Mouse (Mus musculus): ENCODE measurements around the gene Lgr6. TPM values are rescaled to one million over a fixed set of nuclear protein-coding genes. Genes with fewer than 3 reads are reported as not detected.
A peak's percentile ranks its signal among the peaks of the same experiment; 100 is the strongest.

Gene Lgr6
- 0.49 and 0.67 TPM in 2 replicates for polyA plus RNA-seq (2014; fragmentation: Nextera tagmentation; extraction: Ambion mirVana)

DNA sequence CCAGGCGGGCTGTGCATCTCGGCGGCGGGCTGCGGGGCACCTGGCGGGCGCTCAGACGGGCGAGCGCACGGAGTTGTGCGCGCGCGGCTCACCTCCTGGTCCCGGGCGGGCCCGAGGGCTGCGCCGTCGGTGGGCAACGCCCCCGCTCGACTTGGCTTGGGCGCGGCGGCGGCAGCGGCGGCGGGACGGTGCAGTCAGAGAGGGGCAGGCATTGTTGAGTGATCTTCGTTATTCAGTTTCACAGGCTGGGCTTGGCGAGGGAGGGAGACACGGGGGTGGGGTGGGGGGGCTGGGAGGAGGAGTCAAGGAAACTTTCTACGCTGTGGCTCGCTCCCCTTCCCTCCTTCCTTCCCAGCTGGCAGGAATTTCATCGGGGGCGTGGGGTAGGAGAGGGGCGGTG is at the start of gene Lgr6:
Lgr6 (minus strand) TSS at position 153 of the 400 bp plus-strand sequence.
- Histone ChIP-seq H3K27ac (replicated peaks; ENCODE audit: low read depth, low read length) (no peak within 1 kb of the TSS), H3K4me1 (ENCODE audit: control insufficient read depth, insufficient read depth, low read length) (peaks cover 4% of the 10 kb centered on the region; the same call in 1 of the 2 replicates), H3K4me3 (ENCODE audit: low read depth, low read length) (peak within 1 kb of the TSS; percentile 29), H3K9ac (ENCODE audit: low read length) (no peak within 1 kb of the TSS), H3K9me3 (ENCODE audit: control insufficient read depth, low read length) (no peaks in the 10 kb centered on the region), H3K36me3 (ENCODE audit: control insufficient read depth, insufficient read depth, low read length) (no peaks in the 10 kb centered on the region), H3K27me3 (ENCODE audit: control insufficient read depth, insufficient read depth, low read length) (peaks cover 42% of the 10 kb centered on the region), H3K4me2 (ENCODE audit: low read depth, severe bottlenecking) (peak within 1 kb of the TSS; percentile 65)
- no peak for ATAC-seq (ENCODE audit: insufficient number of reproducible peaks, low FRiP score, low TSS enrichment, low read depth)
- under 1% methylated on average over 39 of the region's 40 CpGs for WGBS
- DNase-seq (ENCODE audit: low spot score), result peak; percentile 52

GRCm38 (mm10) chr1:135154411-135154959 is 49.4 kb upstream of the Lgr6 start:
- Histone ChIP-seq H3K4me1 (ENCODE audit: control insufficient read depth, insufficient read depth, low read length) (peaks cover 11% of the 10 kb centered on the region), H3K27ac (replicated peaks; ENCODE audit: low read depth, low read length) (peak overlapping the region; percentile 81), H3K4me2 (ENCODE audit: low read depth, severe bottlenecking) (peak overlapping the region; percentile 44), H3K27me3 (ENCODE audit: control insufficient read depth, insufficient read depth, low read length) (no peaks in the 10 kb centered on the region), H3K36me3 (ENCODE audit: control insufficient read depth, insufficient read depth, low read length) (peaks cover 4% of the 10 kb centered on the region; the same call in 1 of the 2 replicates), H3K9me3 (ENCODE audit: control insufficient read depth, low read length) (no peaks in the 10 kb centered on the region), H3K9ac (ENCODE audit: low read length) (peak overlapping the region; percentile 67), H3K4me3 (ENCODE audit: low read depth, low read length) (peak overlapping the region; percentile 8; the same call in 1 of the 2 replicates)
- 6% methylated on average over 14 of the region's 14 CpGs for WGBS
- ATAC-seq (ENCODE audit: insufficient number of reproducible peaks, low FRiP score, low TSS enrichment, low read depth) (0 out of 2 replicates have a peak, but pooled peaks have one; percentile 35), DNase-seq (ENCODE audit: low spot score) (peak; percentile 88)

GRCm38 (mm10) chr1:135154011-135154410 is 48.9 kb upstream of the Lgr6 start:
- no peaks in the 10 kb centered on the region for H3K27me3 ChIP-seq (ENCODE audit: control insufficient read depth, insufficient read depth, low read length)
- peak overlapping the region; percentile 81 for H3K27ac ChIP-seq (replicated peaks; ENCODE audit: low read depth, low read length)
- peak overlapping the region; percentile 44 for H3K4me2 ChIP-seq (ENCODE audit: low read depth, severe bottlenecking)
- H3K36me3 ChIP-seq (ENCODE audit: control insufficient read depth, insufficient read depth, low read length), result peaks cover 4% of the 10 kb centered on the region; the same call in 1 of the 2 replicates
- no peaks in the 10 kb centered on the region for H3K9me3 ChIP-seq (ENCODE audit: control insufficient read depth, low read length)
- 0 out of 2 replicates have a peak, but pooled peaks have one; percentile 33 for ATAC-seq (ENCODE audit: insufficient number of reproducible peaks, low FRiP score, low TSS enrichment, low read depth)
- 18% methylated on average over 11 of the region's 13 CpGs for WGBS
- peaks cover 11% of the 10 kb centered on the region for H3K4me1 ChIP-seq (ENCODE audit: control insufficient read depth, insufficient read depth, low read length)
- DNase-seq (ENCODE audit: low spot score), result no peak
- H3K4me3 ChIP-seq (ENCODE audit: low read depth, low read length), result peak overlapping the region; percentile 8; the same call in 1 of the 2 replicates
- H3K9ac ChIP-seq (ENCODE audit: low read length), result peak overlapping the region; percentile 67

DNA sequence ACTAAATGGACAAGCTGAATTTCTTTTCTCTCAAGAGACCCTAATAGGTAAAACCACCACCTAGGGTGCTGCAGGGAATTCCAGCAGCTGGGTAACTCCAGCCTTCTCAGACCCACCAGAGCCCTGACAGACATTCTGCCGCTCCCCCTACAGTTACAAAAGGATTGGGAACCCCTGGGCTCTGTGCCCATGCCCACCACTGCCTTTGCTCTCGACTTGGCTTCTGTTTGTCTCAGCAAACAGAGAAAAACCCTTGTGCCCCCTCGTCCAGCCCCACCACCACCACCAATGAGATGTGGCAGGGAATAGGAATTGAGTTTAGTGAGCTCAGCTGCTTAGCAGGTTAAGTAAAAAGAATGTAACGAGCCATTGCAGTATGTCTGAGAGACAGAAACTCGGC is 43.9 kb upstream of the Lgr6 start:
- WGBS, result 72% methylated on average over 5 of the region's 5 CpGs
- Histone ChIP-seq H3K4me3 (ENCODE audit: low read depth, low read length) (no peak overlapping the region), H3K9ac (ENCODE audit: low read length) (no peak overlapping the region), H3K36me3 (ENCODE audit: control insufficient read depth, insufficient read depth, low read length) (no peaks in the 10 kb centered on the region), H3K4me1 (ENCODE audit: control insufficient read depth, insufficient read depth, low read length) (peaks cover 13% of the 10 kb centered on the region), H3K27ac (replicated peaks; ENCODE audit: low read depth, low read length) (no peak overlapping the region), H3K27me3 (ENCODE audit: control insufficient read depth, insufficient read depth, low read length) (no peaks in the 10 kb centered on the region), H3K9me3 (ENCODE audit: control insufficient read depth, low read length) (no peaks in the 10 kb centered on the region), H3K4me2 (ENCODE audit: low read depth, severe bottlenecking) (no peak overlapping the region)
- no peak for DNase-seq (ENCODE audit: low spot score)
- no peak for ATAC-seq (ENCODE audit: insufficient number of reproducible peaks, low FRiP score, low TSS enrichment, low read depth)

GRCm38 (mm10) chr1:135148476-135148875 is 43.4 kb upstream of the Lgr6 start:
- no peaks in the 10 kb centered on the region for H3K9me3 ChIP-seq (ENCODE audit: control insufficient read depth, low read length)
- H3K4me1 ChIP-seq (ENCODE audit: control insufficient read depth, insufficient read depth, low read length), result peaks cover 11% of the 10 kb centered on the region
- H3K27ac ChIP-seq (replicated peaks; ENCODE audit: low read depth, low read length), result no peak overlapping the region

DNA sequence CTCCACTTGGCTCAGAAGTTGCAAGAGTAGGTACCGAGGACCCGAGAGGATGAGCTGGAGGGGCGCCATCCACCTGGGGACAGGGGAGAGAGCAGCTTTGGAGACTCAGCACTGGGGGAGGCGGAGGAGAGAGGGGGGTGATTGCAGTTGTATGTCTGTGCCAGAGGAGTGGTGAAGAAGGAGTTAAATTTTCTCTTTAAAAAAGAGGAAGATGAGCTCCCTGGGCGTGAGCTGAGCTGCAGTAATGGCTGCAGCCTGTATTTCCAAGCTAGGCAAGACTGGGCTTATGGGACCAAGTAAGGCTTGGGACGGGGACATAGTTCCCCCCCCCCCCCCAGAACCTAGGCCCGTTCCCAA is 42.6 kb upstream of the Lgr6 start:
- 5% methylated on average over 7 of the region's 7 CpGs for WGBS
- Histone ChIP-seq H3K27me3 (ENCODE audit: control insufficient read depth, insufficient read depth, low read length) (no peaks in the 10 kb centered on the region), H3K4me3 (ENCODE audit: low read depth, low read length) (peak overlapping the region; percentile 92), H3K9me3 (ENCODE audit: control insufficient read depth, low read length) (no peaks in the 10 kb centered on the region), H3K4me1 (ENCODE audit: control insufficient read depth, insufficient read depth, low read length) (peaks cover 11% of the 10 kb centered on the region), H3K4me2 (ENCODE audit: low read depth, severe bottlenecking) (peak overlapping the region; percentile 95), H3K9ac (ENCODE audit: low read length) (peak overlapping the region; percentile 94), H3K36me3 (ENCODE audit: control insufficient read depth, insufficient read depth, low read length) (no peaks in the 10 kb centered on the region), H3K27ac (replicated peaks; ENCODE audit: low read depth, low read length) (no peak overlapping the region)
- ATAC-seq (ENCODE audit: insufficient number of reproducible peaks, low FRiP score, low TSS enrichment, low read depth), result no peak
- DNase-seq (ENCODE audit: low spot score), result no peak

More at GRCm38 (mm10) chr1:135148476-135148875, 43.4 kb upstream of the Lgr6 start:
- H3K4me2 ChIP-seq (ENCODE audit: low read depth, severe bottlenecking), result peak overlapping the region; percentile 95
- peak overlapping the region; percentile 92; the same call in 1 of the 2 replicates for H3K4me3 ChIP-seq (ENCODE audit: low read depth, low read length)
- ATAC-seq (ENCODE audit: insufficient number of reproducible peaks, low FRiP score, low TSS enrichment, low read depth) (no peak), DNase-seq (ENCODE audit: low spot score) (no peak)
- H3K36me3 ChIP-seq (ENCODE audit: control insufficient read depth, insufficient read depth, low read length), result no peaks in the 10 kb centered on the region
- no peak overlapping the region for H3K9ac ChIP-seq (ENCODE audit: low read length)
- H3K27me3 ChIP-seq (ENCODE audit: control insufficient read depth, insufficient read depth, low read length), result no peaks in the 10 kb centered on the region
- WGBS, result 82% methylated on average over 4 of the region's 4 CpGs

DNA sequence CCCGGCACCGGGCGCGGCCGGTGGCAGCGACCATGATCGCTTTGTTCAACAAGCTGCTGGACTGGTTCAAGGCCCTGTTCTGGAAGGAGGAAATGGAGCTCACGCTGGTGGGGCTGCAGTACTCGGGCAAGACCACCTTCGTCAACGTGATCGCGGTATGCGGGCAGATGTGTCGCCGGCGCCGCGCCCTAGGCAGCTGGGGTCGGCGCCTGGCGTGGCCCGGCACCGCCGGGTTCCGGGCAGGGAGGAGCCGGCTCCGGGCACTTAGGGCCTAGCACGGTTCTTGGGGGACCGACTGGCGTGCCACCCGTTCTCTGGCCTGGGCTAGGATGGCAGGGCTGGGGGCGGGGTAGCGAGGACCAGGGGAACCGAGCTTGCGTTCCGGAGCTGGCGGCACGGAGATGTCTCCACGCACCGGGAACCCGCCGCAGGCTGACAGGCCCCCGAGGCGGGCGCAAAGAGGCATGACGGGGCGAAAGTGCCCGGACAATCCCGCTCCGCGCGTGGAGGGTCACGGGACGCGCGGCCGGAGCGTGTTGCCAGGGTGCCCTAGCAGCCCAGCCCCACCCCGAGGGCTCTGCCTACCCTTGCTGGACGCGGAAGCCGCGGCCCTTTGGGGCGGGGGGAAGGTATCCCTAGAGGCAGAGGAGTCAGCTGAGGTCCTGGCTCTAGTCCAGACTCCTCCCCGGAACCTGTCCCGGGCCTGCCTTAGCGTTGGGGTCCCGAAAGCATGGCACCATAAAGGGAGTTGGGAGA is 42.0 kb upstream of the Lgr6 start:
- under 1% methylated on average over 62 of the region's 69 CpGs for WGBS
- H3K4me2 ChIP-seq (ENCODE audit: low read depth, severe bottlenecking), result peak overlapping the region; percentile 95
- no peaks in the 10 kb centered on the region for H3K36me3 ChIP-seq (ENCODE audit: control insufficient read depth, insufficient read depth, low read length)
- H3K27me3 ChIP-seq (ENCODE audit: control insufficient read depth, insufficient read depth, low read length), result no peaks in the 10 kb centered on the region
- peak overlapping the region; percentile 94 for H3K9ac ChIP-seq (ENCODE audit: low read length)
- peaks cover 9% of the 10 kb centered on the region for H3K4me1 ChIP-seq (ENCODE audit: control insufficient read depth, insufficient read depth, low read length)
- ATAC-seq (ENCODE audit: insufficient number of reproducible peaks, low FRiP score, low TSS enrichment, low read depth) (peak; percentile 59), DNase-seq (ENCODE audit: low spot score) (peak; percentile 77)
- peak overlapping the region; percentile 76 for H3K27ac ChIP-seq (replicated peaks; ENCODE audit: low read depth, low read length)
- H3K9me3 ChIP-seq (ENCODE audit: control insufficient read depth, low read length), result no peaks in the 10 kb centered on the region
- H3K4me3 ChIP-seq (ENCODE audit: low read depth, low read length), result peak overlapping the region; percentile 92

- Histone ChIP-seq H3K27ac (replicated peaks; ENCODE audit: low read depth, low read length) (peak within 1 kb of the TSS; percentile 76), H3K4me1 (ENCODE audit: control insufficient read depth, insufficient read depth, low read length) (peaks cover 9% of the 10 kb centered on the region), H3K27me3 (ENCODE audit: control insufficient read depth, insufficient read depth, low read length) (no peaks in the 10 kb centered on the region), H3K4me3 (ENCODE audit: low read depth, low read length) (peak within 1 kb of the TSS; percentile 92), H3K9me3 (ENCODE audit: control insufficient read depth, low read length) (no peaks in the 10 kb centered on the region), H3K9ac (ENCODE audit: low read length) (peak within 1 kb of the TSS; percentile 94), H3K36me3 (ENCODE audit: control insufficient read depth, insufficient read depth, low read length) (no peaks in the 10 kb centered on the region), H3K4me2 (ENCODE audit: low read depth, severe bottlenecking) (peak within 1 kb of the TSS; percentile 95)
- ATAC-seq (ENCODE audit: insufficient number of reproducible peaks, low FRiP score, low TSS enrichment, low read depth) (peak; percentile 58), DNase-seq (ENCODE audit: low spot score) (peak; percentile 84)
- WGBS, result under 1% methylated on average over 68 of the region's 78 CpGs
These were observed 41.2 kb upstream of the Lgr6 start, which contains the start of gene Arl8a for GRCm38 (mm10) chr1:135146077-135146945. Arl8a (plus strand) TSS chr1:135146824.

Measured in limb, embryonic 11.5 days (tissue).